Mouse (Mus musculus) kidney, embryonic 16.5 days (tissue): ENCODE data around the gene Rad51c. TPM values are rescaled to one million over a fixed set of nuclear protein-coding genes. Genes with fewer than 3 reads are reported as not detected.

Experiments used
- ATAC-seq: fragments of 200-750 bp; cut with Nextera tagmentation; 2 replicates; pipeline ENCODE4 v1.8.0; 2017; ENCODE audit warnings: moderate TSS enrichment; ENCODE audit not compliant: low FRiP score, low TSS enrichment
- H3K27ac ChIP-seq: fragments of 300-500 bp; sonication (generic); 2 replicates; pipeline ENCODE4 v1.5.1; 2014; ENCODE audit warnings: low read length
- H3K27me3 ChIP-seq: fragments of 300-500 bp; sonication (generic); 2 replicates; pipeline ENCODE4 v1.6.1; 2014; ENCODE audit warnings: low read length, control low read depth, mixed read lengths; ENCODE audit not compliant: insufficient read depth
- H3K36me3 ChIP-seq: fragments of 300-500 bp; sonication (generic); 2 replicates; pipeline ENCODE4 v1.6.1; 2014; ENCODE audit warnings: low read length, control low read depth, mixed read lengths; ENCODE audit not compliant: insufficient read depth
- H3K4me1 ChIP-seq: fragments of 300-500 bp; sonication (generic); 2 replicates; pipeline ENCODE4 v1.6.1; 2014; ENCODE audit warnings: low read length, control low read depth, mixed read lengths; ENCODE audit not compliant: insufficient read depth
- H3K4me2 ChIP-seq: fragments of 300-500 bp; sonication (generic); replicated peaks from 2 replicates; pipeline ENCODE4 v1.6.1; 2014; ENCODE audit warnings: low read depth, low read length
- H3K4me3 ChIP-seq: fragments of 300-500 bp; sonication (generic); 2 replicates; pipeline ENCODE4 v1.5.1; 2014; ENCODE audit warnings: mild to moderate bottlenecking, low read length
- H3K9ac ChIP-seq: fragments of 300-500 bp; sonication (generic); replicated peaks from 2 replicates; pipeline ENCODE4 v1.6.1; 2014; ENCODE audit warnings: low read length
- H3K9me3 ChIP-seq: fragments of 300-500 bp; sonication (generic); 2 replicates; pipeline ENCODE4 v1.6.1; 2016; ENCODE audit warnings: low read length, control low read depth
- WGBS: fragments of 180-500 bp; shearing (Covaris S2); extraction: QIAGEN DNeasy Blood & Tissue Kit; methylation state at CpG from one replicate; pipeline ENCODE4 v1.1.7; 2014; 5-methylcytosine and 5-hydroxymethylcytosine counted together
- polyA plus RNA-seq: library from polyadenylated mRNA; unstranded; fragments of >200 nt; fragmentation: Nextera tagmentation; extraction: Ambion mirVana; gene quantifications from 2 replicates; pipeline ENCODE4 v1.2.1, GENCODE M21; 2015

Rad51c gene
- polyA plus RNA-seq, 1 experiment from 2014 or later: 7.9 TPM

DNA sequence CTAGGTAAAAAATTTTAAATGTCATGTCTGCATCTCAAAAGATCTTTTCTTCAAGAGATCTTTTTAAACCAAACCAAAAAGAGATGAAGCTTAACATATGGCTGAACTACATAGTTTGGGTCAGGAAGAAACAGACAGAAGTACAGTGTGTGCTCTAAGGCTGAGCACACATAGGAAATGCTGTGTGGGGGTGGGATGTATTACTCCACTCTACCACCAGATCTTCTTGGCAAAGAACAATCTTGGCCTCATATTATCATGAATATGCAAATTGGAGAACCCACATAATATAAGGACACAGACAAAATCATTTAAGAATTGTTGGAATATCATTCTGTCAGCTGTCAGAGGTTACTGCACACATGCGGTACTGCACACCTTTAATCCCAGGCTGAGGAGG lies 19.1 kb downstream of the Rad51c start:
- Histone ChIP-seq H3K4me1 (no peaks in the 10 kb centered on the region), H3K4me2 (no peak overlapping the region), H3K27me3 (no peaks in the 10 kb centered on the region), H3K4me3 (no peak overlapping the region), H3K9me3 (no peaks in the 10 kb centered on the region), H3K27ac (no peak overlapping the region), H3K36me3 (no peaks in the 10 kb centered on the region), H3K9ac (no peak overlapping the region)
- ATAC-seq: no peak
- WGBS: 91% methylated on average over 1 of the region's 1 CpGs

GRCm38 (mm10) chr11:87384551-87384950 lies 20.2 kb downstream of the Rad51c start:
- Histone ChIP-seq H3K36me3 (no peaks in the 10 kb centered on the region), H3K4me2 (no peak overlapping the region), H3K9me3 (no peaks in the 10 kb centered on the region), H3K27me3 (no peaks in the 10 kb centered on the region), H3K27ac (no peak overlapping the region), H3K9ac (no peak overlapping the region), H3K4me1 (no peaks in the 10 kb centered on the region), H3K4me3 (no peak overlapping the region)
- WGBS: 97% methylated on average over 4 of the region's 4 CpGs
- no peak for ATAC-seq

- Histone ChIP-seq H3K36me3 (no peaks in the 10 kb centered on the region), H3K9ac (no peak overlapping the region), H3K4me1 (no peaks in the 10 kb centered on the region), H3K4me3 (no peak overlapping the region), H3K9me3 (no peaks in the 10 kb centered on the region), H3K27ac (no peak overlapping the region), H3K27me3 (no peaks in the 10 kb centered on the region), H3K4me2 (no peak overlapping the region)
- 82% methylated on average over 9 of the region's 9 CpGs for WGBS
- no peak for ATAC-seq
Observed at GRCm38 (mm10) chr11:87367865-87368580, 36.7 kb downstream of the Rad51c start.

- Histone ChIP-seq H3K27me3 (no peaks in the 10 kb centered on the region), H3K27ac (no peak overlapping the region)
- 84% methylated on average over 7 of the region's 7 CpGs for WGBS
Observed at GRCm38 (mm10) chr11:87367061-87367460, 37.7 kb downstream of the Rad51c start.

DNA sequence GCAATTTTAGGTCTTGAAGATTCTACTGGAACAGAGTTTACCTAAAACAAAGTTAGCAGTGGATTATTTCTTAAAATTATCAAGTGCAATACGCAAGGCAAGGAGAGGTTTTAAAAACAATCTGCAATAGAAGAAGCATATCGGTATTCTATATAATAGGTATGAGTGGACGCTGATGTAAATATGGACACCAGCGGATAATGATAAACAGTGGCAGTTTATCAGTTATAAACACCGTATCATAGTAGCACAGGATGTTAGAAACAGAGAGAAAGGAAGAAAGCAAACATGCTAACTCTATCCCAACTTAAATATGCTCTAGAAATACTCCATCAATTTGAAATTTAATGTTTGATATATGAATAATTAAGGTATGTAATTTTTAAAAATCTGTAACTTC lies 39.6 kb downstream of the Rad51c start:
- Histone ChIP-seq H3K36me3 (no peaks in the 10 kb centered on the region), H3K9me3 (no peaks in the 10 kb centered on the region), H3K4me1 (no peaks in the 10 kb centered on the region), H3K4me3 (no peak overlapping the region), H3K4me2 (no peak overlapping the region), H3K27ac (no peak overlapping the region), H3K27me3 (peaks cover 6% of the 10 kb centered on the region; the same call in 1 of the 2 replicates), H3K9ac (no peak overlapping the region)
- 92% methylated on average over 5 of the region's 5 CpGs for WGBS
- ATAC-seq: no peak

More at GRCm38 (mm10) chr11:87367061-87367460, 37.7 kb downstream of the Rad51c start:
- Histone ChIP-seq H3K4me3 (no peak overlapping the region), H3K9ac (no peak overlapping the region), H3K4me2 (no peak overlapping the region), H3K9me3 (no peaks in the 10 kb centered on the region), H3K4me1 (no peaks in the 10 kb centered on the region), H3K36me3 (no peaks in the 10 kb centered on the region)
- ATAC-seq: no peak

DNA sequence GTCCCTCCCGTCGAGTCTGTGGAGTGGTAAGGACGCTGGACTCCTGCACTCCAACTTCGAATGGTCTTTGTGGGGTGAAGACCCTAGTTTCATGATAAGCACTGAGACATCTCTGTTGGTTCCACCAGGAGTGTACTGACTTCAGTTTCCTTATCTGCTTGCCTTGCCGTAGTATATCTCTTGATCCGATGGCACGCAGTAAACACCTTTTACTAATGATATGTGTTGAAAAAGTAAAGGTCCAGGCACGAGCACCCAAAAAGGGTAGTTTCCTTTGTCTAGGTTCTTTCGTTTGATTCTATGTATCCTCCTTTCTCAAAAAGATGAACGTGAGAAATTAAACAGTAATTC lies 45.5 kb downstream of the Rad51c start:
- peak overlapping the region; percentile 65 for H3K9ac ChIP-seq

DNA sequence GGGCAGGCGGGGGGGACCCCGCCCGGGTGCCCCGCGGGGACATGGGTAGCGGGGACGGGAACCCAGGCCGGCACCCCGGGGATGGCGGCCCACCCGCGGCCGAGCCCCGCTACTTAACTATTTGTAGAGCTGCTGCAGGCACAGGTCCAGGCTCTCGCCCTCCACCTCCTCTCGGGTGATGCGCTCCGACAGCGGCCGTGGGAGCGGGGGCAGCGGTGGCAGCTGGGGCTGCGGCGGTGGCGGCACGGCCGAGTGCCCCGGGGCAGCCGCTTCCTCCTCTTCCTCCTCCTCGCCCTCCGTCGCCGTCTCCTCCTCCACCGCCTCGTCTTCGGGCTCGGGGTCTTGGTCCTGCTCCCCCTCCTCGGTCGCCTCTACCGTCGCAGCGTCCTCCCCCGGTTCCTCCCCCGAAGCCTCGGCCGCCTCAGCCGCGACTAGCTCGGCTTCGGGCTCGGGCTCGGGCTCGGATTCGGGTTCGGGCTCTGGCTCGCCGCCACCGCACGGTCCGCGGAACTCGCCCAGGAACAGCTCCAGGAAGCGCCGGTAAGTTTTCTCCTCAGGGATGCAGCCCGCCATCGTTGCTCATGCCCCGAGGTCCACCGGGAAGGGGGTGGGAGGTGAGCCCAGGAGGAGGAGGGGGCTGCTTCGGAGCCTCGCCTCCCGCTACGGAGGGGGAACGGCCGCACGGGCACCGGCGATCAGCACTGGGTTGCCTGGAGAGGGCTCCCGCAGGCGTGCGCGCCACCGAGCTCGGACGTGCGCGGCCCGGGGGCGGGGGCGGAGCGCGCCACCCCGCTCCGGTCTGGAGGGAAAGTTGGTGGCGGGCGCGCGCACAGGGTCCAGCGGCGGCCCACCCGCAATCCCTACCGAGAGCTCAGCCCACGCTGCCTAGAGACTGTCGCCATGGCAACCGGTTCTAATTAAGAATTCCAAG lies 46.2 kb downstream of the Rad51c start, which contains the start of gene Ppm1e:
Gene Ppm1e (minus strand): TSS at position 693 of the 931 bp plus-strand sequence.
- Histone ChIP-seq H3K4me2 (peak within 1 kb of the TSS; percentile 97), H3K9ac (peak within 1 kb of the TSS; percentile 65), H3K27me3 (peaks cover 32% of the 10 kb centered on the region), H3K4me3 (peak within 1 kb of the TSS; percentile 74), H3K27ac (no peak within 1 kb of the TSS), H3K4me1 (peaks cover 14% of the 10 kb centered on the region; the same call in 1 of the 2 replicates), H3K36me3 (no peaks in the 10 kb centered on the region), H3K9me3 (no peaks in the 10 kb centered on the region)
- under 1% methylated on average over 67 of the region's 104 CpGs for WGBS
- ATAC-seq: peak; percentile 94

More for the DNA sequence above, 45.5 kb downstream of the Rad51c start:
- H3K36me3 ChIP-seq: no peaks in the 10 kb centered on the region
- H3K4me3 ChIP-seq: peak overlapping the region; percentile 74
- no peak overlapping the region for H3K27ac ChIP-seq
- ATAC-seq: no peak
- peaks cover 32% of the 10 kb centered on the region for H3K27me3 ChIP-seq
- H3K4me1 ChIP-seq: peaks cover 14% of the 10 kb centered on the region; the same call in 1 of the 2 replicates
- no peaks in the 10 kb centered on the region for H3K9me3 ChIP-seq
- 12% methylated on average over 10 of the region's 10 CpGs for whole genome bisulfite sequencing
- peak overlapping the region; percentile 97 for H3K4me2 ChIP-seq

DNA sequence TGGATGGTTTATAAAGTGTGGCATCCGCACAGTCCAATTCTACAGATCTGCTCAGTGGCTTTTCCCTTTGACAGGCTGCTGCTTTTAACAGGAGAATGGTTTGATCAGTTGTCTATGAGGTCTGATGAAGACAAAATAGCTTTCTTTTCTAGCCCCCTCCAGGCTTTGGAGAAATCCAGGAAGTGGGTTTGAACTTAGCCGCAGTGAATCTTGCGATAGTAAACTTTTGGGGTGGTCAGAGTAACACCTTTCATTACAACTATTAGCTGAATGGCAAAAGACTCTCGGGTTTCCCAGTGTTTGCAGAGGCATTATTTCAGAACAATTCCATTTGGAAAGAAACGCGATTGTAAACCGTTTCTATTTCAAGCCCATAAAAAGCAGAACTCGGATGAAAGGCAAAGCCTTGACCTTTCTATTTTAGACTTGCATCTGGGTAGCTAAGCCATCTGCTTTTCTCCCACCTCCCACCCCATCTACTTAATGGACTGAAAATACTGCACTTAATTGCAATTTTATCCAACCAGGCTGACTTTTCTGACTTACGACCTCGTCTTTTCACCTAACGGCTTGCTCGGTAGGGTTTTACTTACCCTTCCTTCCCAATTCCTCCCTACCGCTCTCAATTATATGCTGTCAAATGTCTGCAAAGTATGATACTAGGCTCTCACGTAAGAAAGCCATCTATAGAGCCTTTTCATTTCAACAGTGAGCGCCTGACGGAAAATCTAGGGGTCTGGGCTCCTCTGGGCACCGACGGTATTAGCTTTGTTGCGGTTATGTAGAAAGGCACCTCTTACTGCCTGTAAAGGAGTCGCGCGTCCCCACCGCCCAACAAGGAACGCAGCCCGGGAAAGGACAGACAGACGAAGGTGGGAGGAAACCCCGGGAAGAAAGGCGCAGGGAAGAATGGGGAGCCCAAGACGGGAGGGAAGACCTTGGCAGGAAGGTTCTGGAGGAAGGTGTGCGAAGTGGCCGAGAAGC lies 47.1 kb downstream of the Rad51c start:
- H3K9ac ChIP-seq: peak overlapping the region; percentile 65
- H3K27me3 ChIP-seq: peaks cover 32% of the 10 kb centered on the region
- H3K4me1 ChIP-seq: peaks cover 14% of the 10 kb centered on the region; the same call in 1 of the 2 replicates
- peak overlapping the region; percentile 74 for H3K4me3 ChIP-seq
- H3K27ac ChIP-seq: no peak overlapping the region
- H3K9me3 ChIP-seq: no peaks in the 10 kb centered on the region
- H3K36me3 ChIP-seq: no peaks in the 10 kb centered on the region
- 4% methylated on average over 31 of the region's 31 CpGs for WGBS
- ATAC-seq: peak; percentile 49; the same call in 1 of the 2 replicates
- peak overlapping the region; percentile 97 for H3K4me2 ChIP-seq

DNA sequence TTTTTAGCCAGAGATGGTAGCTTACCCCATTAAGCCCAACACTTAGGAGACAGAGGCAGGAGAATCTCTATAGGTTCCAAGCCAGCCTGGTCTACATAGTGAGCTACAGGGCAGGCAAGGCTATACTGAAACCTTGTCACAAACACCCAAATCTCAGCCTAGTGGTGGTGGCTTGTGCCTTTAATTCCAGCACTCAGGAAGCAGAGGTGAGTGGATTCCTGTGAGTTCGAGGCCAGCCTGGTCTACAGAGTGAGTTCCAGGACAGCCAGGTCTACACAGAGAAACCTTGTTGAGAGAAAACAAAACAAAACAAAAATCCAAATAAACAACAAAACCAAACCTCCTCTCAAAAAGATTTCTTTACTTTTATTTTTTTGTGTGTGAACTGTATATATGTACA lies 49.9 kb downstream of the Rad51c start:
- Histone ChIP-seq H3K4me2 (no peak overlapping the region), H3K27ac (no peak overlapping the region), H3K9me3 (no peaks in the 10 kb centered on the region), H3K4me3 (no peak overlapping the region), H3K9ac (no peak overlapping the region), H3K36me3 (no peaks in the 10 kb centered on the region), H3K4me1 (peaks cover 14% of the 10 kb centered on the region; the same call in 1 of the 2 replicates), H3K27me3 (peaks cover 23% of the 10 kb centered on the region)
- ATAC-seq: no peak
- 88% methylated on average over 1 of the region's 1 CpGs for WGBS
